Mouse (Mus musculus) CH12.LX (cell line): ENCODE results near the gene Zfpm1. TPM values are rescaled to one million over a fixed set of nuclear protein-coding genes. Genes with fewer than 3 reads are reported as not detected.

Experiments
- DNase-seq: peaks from one replicate; pipeline ENCODE4 v3.0.0-alpha.2; 2013; ENCODE audit errors: extremely low read depth
- H3K27ac ChIP-seq: 2 replicates; pipeline ENCODE4 v1.5.1; 2012; ENCODE audit warnings: low read depth, mild to moderate bottlenecking, control low read depth, moderate library complexity; ENCODE audit not compliant: insufficient read depth
- H3K27me3 ChIP-seq: replicated peaks from 2 replicates; pipeline ENCODE3; 2012; ENCODE audit warnings: inconsistent platforms
- H3K36me3 ChIP-seq, 2 experiments: replicated peaks in 1 of 2; 2 replicates each; pipeline versions ENCODE3 to v1.6.1; 2012; ENCODE audit warnings: inconsistent platforms in 1 of 2, low read length in 1 of 2, mild to moderate bottlenecking in 1 of 2, mixed read lengths in 1 of 2, moderate library complexity in 1 of 2; ENCODE audit not compliant: control insufficient read depth in 1 of 2, insufficient read depth in 1 of 2
- H3K4me1 ChIP-seq, 2 experiments: 2 replicates each; pipeline ENCODE4 v1.6.1; 2012; ENCODE audit warnings: inconsistent platforms in 1 of 2, moderate library complexity in 1 of 2; ENCODE audit not compliant: insufficient read depth in 2 of 2, control insufficient read depth in 1 of 2
- H3K4me2 ChIP-seq: 2 replicates; pipeline ENCODE4 v1.6.1; 2012; ENCODE audit warnings: low read depth, mild to moderate bottlenecking, control low read depth; ENCODE audit not compliant: poor library complexity, insufficient read depth, severe bottlenecking
- H3K4me3 ChIP-seq, 3 experiments: fragments of 150-350 bp in 1 of 3; sonication (generic) in 1 of 3; replicated peaks in 1 of 3; 2 replicates each; pipeline versions ENCODE3 to v1.5.1; 2011 to 2012; ENCODE audit warnings: low read depth in 2 of 3, low read length in 2 of 3, mild to moderate bottlenecking in 2 of 3, moderate library complexity in 2 of 3, control low read depth in 1 of 3, improper control_type of control experiment in 1 of 3, inconsistent platforms in 1 of 3, mixed read lengths in 1 of 3; ENCODE audit not compliant: poor library complexity in 1 of 3
- H3K79me2 ChIP-seq: replicated peaks from 2 replicates; pipeline ENCODE4 v1.6.1; 2012; ENCODE audit warnings: mild to moderate bottlenecking, moderate library complexity; ENCODE audit not compliant: control insufficient read depth, poor library complexity, insufficient read depth, severe bottlenecking; ENCODE audit errors: extremely low read depth
- H3K9ac ChIP-seq: 2 replicates; pipeline ENCODE4 v1.6.1; 2012; ENCODE audit warnings: low read depth, mild to moderate bottlenecking, control low read depth, moderate library complexity; ENCODE audit not compliant: insufficient read depth
- H3K9me3 ChIP-seq: replicated peaks from 2 replicates; pipeline ENCODE3; 2012; ENCODE audit warnings: low read length, inconsistent platforms, mixed read lengths
- BHLHE40 ChIP-seq: IDR thresholded peaks from 2 replicates; pipeline ENCODE4 v1.6.1; 2011; ENCODE audit warnings: mild to moderate bottlenecking, low read depth, low read length, improper control_type of control experiment
- CHD1 ChIP-seq: IDR thresholded peaks from 2 replicates; pipeline ENCODE4 v1.6.1; 2012; ENCODE audit warnings: low read depth, low read length, improper control_type of control experiment, inconsistent platforms
- CHD2 ChIP-seq: IDR thresholded peaks from 2 replicates; pipeline ENCODE4 v1.6.1; 2011; ENCODE audit warnings: low read length, improper control_type of control experiment
- E2F4 ChIP-seq: IDR thresholded peaks from 2 replicates; pipeline ENCODE4 v1.6.1; 2011; ENCODE audit warnings: low read depth, low read length, improper control_type of control experiment; ENCODE audit not compliant: insufficient replicate concordance
- ELF1 ChIP-seq: IDR thresholded peaks from 2 replicates; pipeline ENCODE4 v1.6.1; 2014; ENCODE audit warnings: low read depth, mild to moderate bottlenecking, inconsistent platforms, low read length, improper control_type of control experiment
- ETS1 ChIP-seq: conservative IDR thresholded peaks from 2 replicates; pipeline ENCODE4 v1.6.1; 2012; ENCODE audit warnings: low read depth, mild to moderate bottlenecking, inconsistent platforms, low read length, improper control_type of control experiment, moderate library complexity
- HCFC1 ChIP-seq: IDR thresholded peaks from 2 replicates; pipeline ENCODE4 v1.6.1; 2012; ENCODE audit warnings: low read depth, mild to moderate bottlenecking, inconsistent platforms, low read length, improper control_type of control experiment
- IRF4 ChIP-seq: IDR thresholded peaks from 2 replicates; pipeline ENCODE4 v1.6.1; 2014; ENCODE audit warnings: low read depth, mild to moderate bottlenecking, inconsistent platforms, low read length, improper control_type of control experiment
- JUN ChIP-seq: IDR thresholded peaks from 2 replicates; pipeline ENCODE4 v1.6.1; 2011; ENCODE audit warnings: low read depth, mild to moderate bottlenecking, low read length, improper control_type of control experiment, moderate library complexity; ENCODE audit not compliant: insufficient read depth
- JUND ChIP-seq: conservative IDR thresholded peaks from 2 replicates; pipeline ENCODE4 v1.6.1; 2011; ENCODE audit warnings: low read depth, low read length, improper control_type of control experiment
- MAFK ChIP-seq: IDR thresholded peaks from 2 replicates; pipeline ENCODE4 v1.6.1; 2011; ENCODE audit warnings: low read length, improper control_type of control experiment; ENCODE audit not compliant: insufficient replicate concordance
- MAX ChIP-seq: IDR thresholded peaks from 2 replicates; pipeline ENCODE4 v1.6.1; 2011; ENCODE audit warnings: low read length, improper control_type of control experiment
- MAZ ChIP-seq: IDR thresholded peaks from 2 replicates; pipeline ENCODE4 v1.6.1; 2012; ENCODE audit warnings: low read depth, mild to moderate bottlenecking, inconsistent platforms, low read length, improper control_type of control experiment, moderate library complexity
- MXI1 ChIP-seq: IDR thresholded peaks from 2 replicates; pipeline ENCODE4 v1.6.1; 2011; ENCODE audit warnings: mild to moderate bottlenecking, low read depth, low read length, improper control_type of control experiment
- MYC ChIP-seq: IDR thresholded peaks from 2 replicates; pipeline ENCODE4 v1.6.1; 2011; ENCODE audit warnings: low read depth, mild to moderate bottlenecking, improper control_type of control experiment, low read length
- NELFE ChIP-seq: IDR thresholded peaks from 2 replicates; pipeline ENCODE4 v1.6.1; 2011; ENCODE audit warnings: low read depth, low read length, improper control_type of control experiment
- NRF1 ChIP-seq: IDR thresholded peaks from 2 replicates; pipeline ENCODE4 v1.6.1; 2014; ENCODE audit warnings: low read depth, mild to moderate bottlenecking, inconsistent platforms, low read length, improper control_type of control experiment, moderate library complexity
- POLR2A ChIP-seq: IDR thresholded peaks from 2 replicates; pipeline ENCODE4 v1.6.1; 2011; ENCODE audit warnings: low read depth, mild to moderate bottlenecking, improper control_type of control experiment, low read length
- RAD21 ChIP-seq: IDR thresholded peaks from 2 replicates; pipeline ENCODE4 v1.6.1; 2011; ENCODE audit warnings: low read depth, mild to moderate bottlenecking, low read length, improper control_type of control experiment, moderate library complexity
- RCOR1 ChIP-seq: conservative IDR thresholded peaks from 2 replicates; pipeline ENCODE4 v1.6.1; 2012; ENCODE audit warnings: low read depth, mild to moderate bottlenecking, inconsistent platforms, low read length, improper control_type of control experiment
- SIN3A ChIP-seq: IDR thresholded peaks from 2 replicates; pipeline ENCODE4 v1.6.1; 2012; ENCODE audit warnings: low read length, improper control_type of control experiment, inconsistent platforms
- TBP ChIP-seq: conservative IDR thresholded peaks from 2 replicates; pipeline ENCODE4 v1.6.1; 2011; ENCODE audit warnings: low read depth, low read length, improper control_type of control experiment
- UBTF ChIP-seq: IDR thresholded peaks from 2 replicates; pipeline ENCODE4 v1.6.1; 2012; ENCODE audit warnings: low read depth, mild to moderate bottlenecking, inconsistent platforms, low read length, improper control_type of control experiment, moderate library complexity
- USF2 ChIP-seq: conservative IDR thresholded peaks from 2 replicates; pipeline ENCODE4 v1.6.1; 2011; ENCODE audit warnings: low read depth, low read length, improper control_type of control experiment
- ZC3H11A ChIP-seq: IDR thresholded peaks from 2 replicates; pipeline ENCODE4 v1.6.1; 2012; ENCODE audit warnings: low read depth, mild to moderate bottlenecking, inconsistent platforms, low read length, improper control_type of control experiment
- ZNF384 ChIP-seq: IDR thresholded peaks from 2 replicates; pipeline ENCODE4 v1.6.1; 2012; ENCODE audit warnings: low read depth, low read length, improper control_type of control experiment, inconsistent platforms
- dilution Hi-C: fragments of 300-500 bp; cut with MboI; formaldehyde crosslinking; loops from 2 replicates; pipeline ENCODE4 v1.14.3; 2020; ENCODE audit warnings: low sequenced_read_pairs; ENCODE audit not compliant: extremely low pct_unique_long_range_greater_than_20kb, extremely low pct_ligation_motif_present
- in situ Hi-C: fragments of 300-500 bp; cut with MboI; formaldehyde crosslinking; loops from 3 replicates; pipeline ENCODE4 v1.14.3; 2019; ENCODE audit warnings: low sequenced_read_pairs, low pct_ligation_motif_present, low pct_unique_long_range_greater_than_20kb, mixed read lengths
- polyA plus RNA-seq: library from polyadenylated mRNA; unstranded; fragments of >175 nt; gene quantifications from 2 replicates; pipeline ENCODE4 v1.2.1, GENCODE M21; 2012; ENCODE audit warnings: low read depth; ENCODE audit not compliant: insufficient read length
- total RNA-seq, 2 experiments: library from RNA; depleted of rRNA; stranded (reverse); fragments of 300-350 nt in 1 of 2; fragments of >200 nt in 1 of 2; gene quantifications; 2 replicates each; pipeline ENCODE4 v1.2.3; 2012 to 2014

Zfpm1 gene
- total and polyA plus RNA-seq, 3 experiments: 11.0 to 63.5 (median 30.1) TPM

- no peaks in the 10 kb centered on the region for H3K79me2 ChIP-seq
- no peaks in the 10 kb centered on the region for H3K9me3 ChIP-seq
- DNase-seq: no peak
- TF ChIP-seq RCOR1: no peak
- no peak for TF ChIP-seq USF2
- TF ChIP-seq MXI1: no peak
- TF ChIP-seq POLR2A: no peak
- TF ChIP-seq NELFE: no peak
- no peak for TF ChIP-seq MAX
- TF ChIP-seq CHD1: no peak
- TF ChIP-seq BHLHE40: no peak
- no peak for TF ChIP-seq ZNF384
- TF ChIP-seq ETS1: no peak
- TF ChIP-seq NRF1: no peak
- no peak for TF ChIP-seq RAD21
- TF ChIP-seq ELF1: no peak
- no peak for TF ChIP-seq HCFC1
- TF ChIP-seq CHD2: no peak
- no peak for TF ChIP-seq ZC3H11A
- TF ChIP-seq MAFK: no peak
- TF ChIP-seq MAZ: no peak
- TF ChIP-seq IRF4: no peak
- no peak for TF ChIP-seq JUND
- TF ChIP-seq, all 38 proteins: peak for 0
- H3K4me3 ChIP-seq: no peak overlapping the region
- H3K27me3 ChIP-seq: peaks cover 72% of the 10 kb centered on the region
- H3K27ac ChIP-seq: no peak overlapping the region
- in situ Hi-C loops (loop anchor here (5.0 kb wide), 1 partner anchor 34 kb away; no protein-coding TSS in a partner anchor), dilution Hi-C loops (no loop called here)
- no peak overlapping the region for H3K4me2 ChIP-seq
- no peaks in the 10 kb centered on the region for H3K4me1 ChIP-seq
- H3K36me3 ChIP-seq: no peaks in the 10 kb centered on the region
- no peak overlapping the region for H3K9ac ChIP-seq
Measured at GRCm38 (mm10) chr8:122236521-122236920, 45.4 kb upstream of the Zfpm1 start.

- H3K9ac ChIP-seq: no peak overlapping the region
- TF ChIP-seq JUN: no peak
- TF ChIP-seq USF2: no peak
- TF ChIP-seq MXI1: no peak
- no peak for TF ChIP-seq TBP
- TF ChIP-seq MYC: no peak
- no peak for TF ChIP-seq UBTF
- no peak for TF ChIP-seq SIN3A
- TF ChIP-seq IRF4: no peak
- TF ChIP-seq E2F4: no peak
- TF ChIP-seq MAZ: no peak
- no peak for TF ChIP-seq MAX
- TF ChIP-seq, all 38 proteins: peak for 0
- H3K4me3 ChIP-seq: no peak overlapping the region
- H3K4me2 ChIP-seq: no peak overlapping the region
- in situ Hi-C loops: loop anchor here (5.0 kb wide), 1 partner anchor 36 kb away; no protein-coding TSS in a partner anchor
- H3K27me3 ChIP-seq: peaks cover 55% of the 10 kb centered on the region
- peaks cover 4 to 9% of the 10 kb centered on the region in 2 experiments; a peak in 3 of 4 replicates for H3K4me1 ChIP-seq
- no peak for DNase-seq
- no peak overlapping the region for H3K27ac ChIP-seq
- H3K36me3 ChIP-seq: no peaks in the 10 kb centered on the region
- no peaks in the 10 kb centered on the region for H3K9me3 ChIP-seq
- dilution Hi-C loops: no loop called here
- H3K79me2 ChIP-seq: no peaks in the 10 kb centered on the region
Measured at GRCm38 (mm10) chr8:122238225-122238624, 43.7 kb upstream of the Zfpm1 start.
